Mouse (Mus musculus) bone marrow, adult 2 months (tissue): ENCODE results near the gene Iqca.

Source experiments
- CTCF ChIP-seq: fragments of 200-500 bp; IDR thresholded peaks from 2 replicates; pipeline ENCODE4 v1.5.1; 2011; ENCODE audit warnings: low read length, control low read depth; ENCODE audit not compliant: control insufficient read depth, insufficient read depth
- POLR2A ChIP-seq: fragments of 200-500 bp; IDR thresholded peaks from 2 replicates; pipeline ENCODE4 v1.6.1; 2011; ENCODE audit warnings: low read depth, mild to moderate bottlenecking, control low read depth, low read length, borderline replicate concordance; ENCODE audit not compliant: control insufficient read depth

DNA sequence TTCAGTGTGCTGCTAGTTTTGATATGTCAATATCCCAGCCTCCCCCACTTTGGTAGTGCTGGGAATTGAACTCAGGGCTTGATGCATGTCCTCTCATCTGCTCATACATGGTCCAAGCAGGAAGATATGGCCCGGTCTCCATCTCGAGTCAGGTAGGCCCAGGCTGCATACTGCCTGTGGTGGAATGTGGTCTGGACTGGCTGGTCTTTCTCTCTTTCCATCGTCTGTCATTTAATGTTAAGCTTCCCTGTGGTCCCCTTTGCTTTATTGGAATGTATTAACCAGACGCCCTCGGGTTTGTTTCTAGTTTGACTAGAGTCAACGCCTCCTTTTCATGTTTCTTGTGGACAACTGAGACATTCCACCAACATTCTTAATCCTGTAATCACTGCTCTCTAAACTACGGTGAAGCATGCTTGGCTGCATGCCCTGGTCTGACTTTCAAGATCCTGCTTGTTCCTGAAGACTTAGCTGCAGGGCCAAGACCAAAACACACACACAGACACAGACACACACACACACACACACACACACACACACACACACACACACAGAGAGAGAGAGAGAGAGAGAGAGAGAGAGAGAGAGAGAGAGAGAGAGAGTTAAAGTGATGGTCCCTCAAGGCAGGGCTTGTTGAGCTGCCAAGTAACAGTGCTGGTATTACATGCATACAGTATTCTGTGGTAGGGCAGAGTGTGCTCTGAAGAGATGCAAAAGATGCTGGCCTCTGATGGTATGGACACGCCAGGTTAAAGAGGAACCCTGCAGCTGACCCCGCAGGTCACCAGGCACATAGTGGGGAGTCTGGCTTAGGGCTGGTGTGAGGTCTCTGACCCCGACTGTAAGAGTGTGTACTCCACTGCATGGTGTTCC is 52.6 kb downstream of the Iqca start:
- TF ChIP-seq CTCF (no peak), POLR2A (no peak)
